Mouse (Mus musculus): Measurements from ENCODE around the gene Chrnb4. TPM values are rescaled to one million over a fixed set of nuclear protein-coding genes. Genes with fewer than 3 reads are reported as not detected.

Gene Chrnb4
- total RNA-seq (2023): not detected

GRCm38 (mm10) chr9:55048211-55048880 lies at the start of gene Chrnb4:
Gene Chrnb4, minus strand, starts transcription at chr9:55048779.

GRCm38 (mm10) chr9:55026275-55026663 lies 22.3 kb downstream of the Chrnb4 start, which contains the start of gene Chrna3:
Gene Chrna3, minus strand, starts transcription at chr9:55026562.

GRCm38 (mm10) chr9:54980674-54981073 lies 67.9 kb downstream of the Chrnb4 start, which contains the start of gene Chrna5:
Gene Chrna5, plus strand, starts transcription at chr9:54980880.

Other genes with a start within 250 kb of the Chrnb4 start
- gene Ireb2, start 185.0 kb downstream of the Chrnb4 start, total RNA-seq (2023): 10 to 100 TPM; 58.8 to 63.3 TPM
- gene Hykk, start 131.5 kb downstream of the Chrnb4 start, total RNA-seq (2023): 1 to 10 TPM; 1.4 to 1.8 TPM
- 100 to 1,000 TPM in 1 of 2 experiments, 10 to 100 TPM in 1; 94.4 to 105 TPM for gene Psma4, start 98.0 kb downstream of the Chrnb4 start, total RNA-seq (2023)
- not detected for gene AY074887, start 97.8 kb downstream of the Chrnb4 start, total RNA-seq (2023)
- not detected for gene Chrna5, start 67.9 kb downstream of the Chrnb4 start, total RNA-seq (2023)
- not detected for gene Chrna3, start 22.2 kb downstream of the Chrnb4 start, total RNA-seq (2023)
- gene Ube2q2, start 100.1 kb upstream of the Chrnb4 start, total RNA-seq (2023): 10 to 100 TPM; 37.3 to 38.3 TPM
- gene Fbxo22, start 160.1 kb upstream of the Chrnb4 start, total RNA-seq (2023): 10 to 100 TPM; 52.5 TPM